Mouse (Mus musculus) spleen, postnatal 14 days (tissue): ENCODE measurements around the gene Gm39653.
A peak's percentile ranks its signal among the peaks of the same experiment; 100 is the strongest.
"Not testable (repeated sequence)": the region's sequence is repeated elsewhere in the genome, so short reads cannot be mapped to it uniquely, and the experiment has no call there.

Experiments
- DNase-seq, 2 experiments: peaks; one replicate each; pipeline ENCODE4 v3.0.0; 2021 to 2022; ENCODE audit warnings: low spot score in 2 of 2

Gene Gm39653

DNA sequence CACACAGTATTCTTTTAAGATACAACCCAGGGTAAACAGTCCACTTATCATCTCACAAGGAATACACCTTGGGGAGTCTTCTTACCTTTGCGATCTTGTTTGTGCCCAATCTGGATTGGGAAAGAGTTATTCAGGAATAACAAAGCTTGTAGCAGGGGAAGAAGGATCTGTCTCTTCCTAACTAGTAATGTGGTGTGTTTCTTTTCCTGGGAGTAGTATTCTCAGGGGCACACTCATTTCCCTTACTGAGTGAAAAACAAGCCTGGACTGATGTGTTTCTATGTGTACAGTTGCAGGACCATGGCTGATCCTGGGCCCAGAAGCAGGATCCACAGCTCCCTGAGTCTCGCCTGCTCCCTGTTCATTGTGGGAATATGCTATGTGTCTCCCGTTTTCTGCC, at the start of gene Gm39653:
Gene Gm39653 (plus strand): TSS at position 301 of the 400 bp plus-strand sequence.
- no peak for DNase-seq

DNA sequence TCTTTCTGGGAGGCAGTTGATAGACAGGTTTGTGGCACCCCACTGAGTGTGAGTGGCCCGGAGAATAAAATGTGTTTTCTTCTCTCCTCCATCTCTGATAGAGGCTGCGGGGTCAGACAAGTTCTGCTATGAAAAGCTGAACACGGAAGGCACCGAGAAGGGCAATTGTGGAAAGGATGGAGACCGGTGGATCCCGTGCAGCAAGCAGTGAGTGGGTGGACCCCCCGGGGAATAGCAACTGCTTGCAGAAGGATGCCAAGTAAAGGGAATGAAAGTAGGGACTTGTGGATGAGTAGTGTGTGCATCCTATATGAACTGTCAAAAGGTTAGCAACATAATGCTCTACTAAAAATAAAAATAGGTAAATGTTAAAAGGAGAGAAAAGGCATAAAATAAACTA, 49.3 kb upstream of the Gm39653 start:
- DNase-seq: no peak

DNA sequence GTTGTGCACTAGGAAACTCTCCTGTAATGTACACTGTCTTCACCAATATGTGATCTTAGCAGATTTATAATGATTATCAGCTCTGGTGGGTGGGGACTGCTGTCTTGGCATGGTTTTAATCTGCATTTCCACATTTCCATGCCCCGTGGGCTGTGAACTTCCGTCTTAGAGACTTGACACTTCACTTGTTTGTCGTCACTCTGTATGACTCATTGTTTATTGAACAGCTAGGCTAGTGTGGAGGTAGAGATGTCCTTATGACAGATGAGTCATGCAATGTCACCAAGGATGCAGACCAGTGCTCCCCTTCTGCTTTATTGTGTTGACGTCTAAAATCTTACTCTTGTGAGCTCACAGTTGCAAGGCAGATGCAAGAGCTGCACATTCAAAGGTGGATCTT, 48.7 kb upstream of the Gm39653 start:
- DNase-seq: no peak

DNA sequence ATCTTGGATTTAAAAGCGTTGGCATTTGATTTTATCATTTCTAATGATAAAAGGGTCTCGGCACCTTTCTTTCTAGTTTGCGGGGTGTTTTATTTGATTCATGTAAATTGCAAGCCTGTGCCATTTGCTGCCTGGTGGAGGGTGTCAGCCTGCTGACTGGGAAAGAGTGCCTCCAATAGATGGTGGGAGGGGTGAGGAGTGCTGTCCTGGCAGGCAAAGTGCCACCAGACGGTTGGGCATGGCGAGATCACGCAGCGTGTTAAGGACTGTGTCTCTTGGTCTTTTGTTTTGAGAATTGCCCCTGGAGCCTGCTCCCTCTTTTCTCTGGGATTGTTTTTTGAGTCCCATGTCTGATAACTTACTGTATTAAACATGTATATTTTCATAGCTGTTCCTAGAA, 43.5 kb upstream of the Gm39653 start:
- DNase-seq: no peak

DNA sequence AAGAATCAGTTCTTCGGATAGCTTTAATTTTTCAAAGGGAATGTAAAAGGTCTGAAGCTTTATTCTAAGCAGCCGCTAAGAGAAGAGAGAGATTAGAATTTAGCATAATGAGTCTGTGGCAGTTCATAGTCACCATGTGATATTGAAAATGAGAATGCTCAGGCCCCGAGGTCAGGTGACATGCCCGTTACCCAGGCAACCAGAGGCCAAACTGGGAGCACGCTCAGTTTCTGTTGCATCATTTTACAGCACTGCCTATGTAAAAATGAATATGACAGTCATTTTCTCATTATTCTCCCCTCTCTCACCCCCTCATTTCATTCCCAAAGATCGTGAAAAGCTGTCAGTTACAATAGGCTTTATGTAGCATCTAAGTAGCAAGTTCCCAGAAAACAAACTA, 42.3 kb upstream of the Gm39653 start:
- no peak for DNase-seq

DNA sequence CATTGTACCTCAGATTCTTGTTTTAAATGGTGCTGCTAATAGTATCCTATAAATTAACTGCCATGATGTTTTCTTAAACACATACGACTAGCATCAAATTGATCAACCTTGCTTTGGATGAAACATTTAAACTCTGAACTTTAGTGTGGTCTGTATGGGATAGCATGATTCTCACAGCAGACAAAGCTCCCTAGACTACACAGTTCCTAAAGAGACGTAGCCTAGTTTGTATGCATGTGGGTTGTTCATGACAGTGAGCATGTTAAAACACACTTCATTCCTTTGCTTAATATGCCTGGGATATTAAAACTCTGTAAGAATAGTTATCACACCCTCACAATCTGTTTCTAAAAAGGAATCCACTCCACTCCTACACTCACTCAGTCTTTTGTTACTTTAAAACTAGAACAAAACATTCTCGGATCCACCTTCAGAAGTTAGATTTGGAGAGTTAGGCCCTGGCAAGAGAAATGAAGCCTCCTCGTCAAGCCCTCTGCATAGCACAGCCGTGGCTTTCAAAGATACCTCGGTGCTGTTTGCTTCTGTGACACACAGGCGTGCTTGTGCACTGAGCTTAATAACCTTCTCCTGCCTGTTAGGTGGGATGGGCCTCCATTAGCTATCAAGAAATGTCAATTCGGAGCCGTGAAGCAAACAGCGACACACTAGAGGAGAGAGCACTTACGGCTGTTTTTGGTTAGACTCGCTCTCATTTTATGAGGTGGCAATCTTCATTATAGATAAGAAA, 41.7 kb upstream of the Gm39653 start:
- no peak for DNase-seq

DNA sequence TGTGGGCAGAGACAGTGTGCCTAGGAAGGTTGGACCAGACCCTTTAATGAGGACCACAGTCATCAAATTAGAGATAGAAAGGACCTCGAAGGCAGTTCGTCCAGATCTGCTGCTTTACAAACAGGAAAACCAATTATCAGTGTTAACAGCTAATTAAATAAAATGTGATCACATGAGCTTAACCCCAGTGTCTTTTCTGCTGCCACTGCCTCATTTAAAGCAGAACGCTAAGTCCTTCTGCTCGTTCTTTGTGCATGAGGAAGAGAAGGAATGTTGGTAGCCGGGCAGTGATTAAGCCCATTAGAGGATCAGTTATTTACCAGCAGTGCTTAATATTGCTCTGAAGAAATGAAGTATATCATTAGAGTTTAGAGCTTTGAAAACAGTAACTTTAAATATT, 39.0 kb upstream of the Gm39653 start:
- no peak for DNase-seq

DNA sequence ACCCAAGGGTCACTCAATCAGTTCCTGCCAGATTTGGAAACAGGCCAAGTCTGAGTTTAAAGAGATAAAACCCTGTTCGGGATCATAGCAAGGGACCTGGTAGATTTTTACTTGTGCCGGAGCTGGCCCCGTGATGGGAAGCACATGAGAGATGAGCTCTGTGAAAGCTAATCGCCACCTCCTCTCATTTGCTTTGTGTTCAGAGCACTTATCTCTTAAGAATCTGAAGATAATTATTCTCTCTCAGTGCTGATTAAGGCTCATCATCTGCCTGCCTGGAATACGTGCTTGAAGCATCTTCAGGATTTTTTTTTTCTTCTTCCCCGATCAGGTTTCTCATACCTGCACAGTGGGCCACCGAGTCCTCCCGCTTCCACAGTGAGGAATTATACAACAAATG, 36.6 kb upstream of the Gm39653 start:
- no peak for DNase-seq

DNA sequence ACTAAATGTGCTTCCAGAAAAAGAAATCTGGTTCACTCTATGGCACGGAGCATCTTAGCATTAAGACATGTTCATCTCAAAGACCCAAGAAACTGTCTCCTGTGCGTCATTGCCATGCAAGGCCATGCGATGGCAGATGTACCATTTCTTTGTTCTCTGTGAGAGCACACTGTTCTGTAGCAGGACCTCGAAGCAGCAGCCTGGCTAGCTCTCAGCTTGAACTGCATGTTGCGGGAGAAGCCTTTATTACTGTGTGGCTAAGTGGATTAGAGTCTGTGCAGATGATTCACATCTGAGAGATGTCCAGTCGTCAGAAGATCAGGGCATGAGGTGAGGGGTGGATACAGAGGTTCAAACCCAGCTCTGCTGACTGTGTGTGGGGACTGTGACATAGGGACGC, 28.9 kb upstream of the Gm39653 start:
- DNase-seq: no peak

DNA sequence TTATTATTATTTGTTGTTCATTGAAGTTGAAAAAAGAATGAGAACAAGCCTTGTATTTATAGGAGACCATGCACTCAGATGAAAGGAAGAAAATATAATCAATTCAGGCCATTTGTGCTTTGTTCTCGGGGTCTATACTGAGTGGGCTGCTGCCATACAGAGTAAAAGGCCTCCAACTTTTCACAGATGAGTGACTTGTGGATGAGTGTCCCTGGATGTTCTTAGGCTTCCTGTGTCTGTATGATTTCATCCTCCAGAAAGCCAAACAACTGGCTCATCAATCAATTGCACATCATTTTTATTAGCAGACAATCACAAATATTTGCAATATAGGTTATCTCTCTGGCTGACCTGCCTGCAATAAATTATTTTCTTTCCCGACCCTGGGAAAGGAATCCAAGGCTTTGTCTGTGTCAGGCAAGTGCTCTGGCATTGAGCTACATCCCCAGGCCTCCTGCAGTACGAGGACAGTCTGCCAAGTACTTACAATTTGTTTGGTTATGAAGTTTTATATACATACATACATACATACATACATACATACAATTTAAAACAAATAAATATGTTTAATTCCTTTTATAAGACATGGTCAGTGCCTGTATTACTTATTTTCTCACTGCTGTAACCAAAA, 11.8 kb upstream of the Gm39653 start:
- no peak for DNase-seq

DNA sequence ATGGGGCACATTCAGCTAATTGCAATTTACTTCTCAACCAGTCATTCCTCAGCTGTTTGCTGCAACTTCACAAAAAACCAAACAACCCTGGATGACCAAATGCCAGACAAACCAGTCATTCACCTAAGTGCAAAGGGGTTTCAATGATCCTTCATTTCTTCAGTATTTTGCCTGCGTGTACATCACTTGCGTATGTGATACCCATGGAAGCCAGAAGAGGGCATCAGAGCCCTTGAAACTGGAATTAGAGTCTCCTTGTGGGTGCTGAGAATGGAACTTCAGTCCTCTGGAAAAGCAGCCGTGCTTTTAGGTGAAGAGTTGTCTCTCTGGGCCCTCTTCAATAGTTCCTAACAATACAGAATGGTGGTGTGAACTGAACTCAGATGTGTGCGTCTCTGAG, 6.2 kb upstream of the Gm39653 start:
- no peak for DNase-seq

DNA sequence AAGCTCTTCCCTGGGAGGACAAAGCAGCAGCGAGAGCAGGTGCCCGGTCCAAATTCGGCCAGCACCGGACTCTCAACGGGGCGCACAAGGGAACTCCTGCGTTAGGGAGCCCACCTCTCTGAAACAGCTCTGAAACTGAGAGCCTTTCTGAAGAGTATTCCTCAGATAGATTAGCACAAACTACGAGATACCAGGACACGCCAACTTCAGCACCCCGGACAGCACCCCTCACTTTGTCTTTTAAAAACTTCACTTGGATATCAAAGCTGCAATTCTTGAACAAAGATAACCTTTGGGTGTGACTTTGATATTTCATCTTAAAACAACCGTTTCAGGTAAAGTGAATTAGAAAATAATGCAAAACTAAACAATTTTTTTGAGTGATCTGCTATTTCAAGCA, 1.2 kb upstream of the Gm39653 start:
- DNase-seq: no peak

DNA sequence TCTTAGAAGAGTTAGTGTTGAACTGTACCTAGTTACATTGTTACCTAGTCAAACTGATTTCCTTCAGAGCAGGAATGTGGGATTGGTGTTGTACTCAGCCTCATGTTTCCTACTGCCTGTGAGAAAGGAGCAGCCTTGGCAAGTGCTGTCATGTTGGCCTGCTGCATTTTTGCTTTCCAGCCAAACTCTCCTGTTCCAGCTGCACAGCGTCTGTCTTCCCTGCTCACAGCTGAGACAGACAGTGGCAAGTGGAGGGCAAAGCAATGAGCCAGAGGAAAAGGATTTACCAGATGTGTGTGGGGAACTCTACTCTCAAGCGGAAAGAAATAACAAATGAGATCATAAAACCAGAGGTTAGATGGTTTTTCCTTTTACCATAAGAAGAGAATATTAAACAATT, 12.4 kb downstream of the Gm39653 start:
- DNase-seq: no peak

DNA sequence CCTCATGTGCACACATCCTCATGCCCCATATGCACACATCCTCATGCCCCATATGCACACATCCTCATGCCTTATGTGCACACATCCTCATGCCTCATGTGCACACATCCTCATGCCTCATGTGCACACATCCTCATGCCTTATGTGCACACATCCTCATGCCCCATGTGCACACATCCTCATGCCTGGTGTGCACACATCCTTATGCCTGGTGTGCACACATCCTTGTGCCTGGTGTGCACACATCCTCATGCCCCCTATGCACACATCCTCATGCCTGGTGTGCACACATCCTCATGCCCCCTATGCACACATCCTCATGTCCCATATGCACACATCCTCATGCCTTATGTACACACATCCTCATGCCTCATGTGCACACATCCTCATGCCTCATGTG, 14.6 kb downstream of the Gm39653 start:
- not testable (repeated sequence) for DNase-seq

DNA sequence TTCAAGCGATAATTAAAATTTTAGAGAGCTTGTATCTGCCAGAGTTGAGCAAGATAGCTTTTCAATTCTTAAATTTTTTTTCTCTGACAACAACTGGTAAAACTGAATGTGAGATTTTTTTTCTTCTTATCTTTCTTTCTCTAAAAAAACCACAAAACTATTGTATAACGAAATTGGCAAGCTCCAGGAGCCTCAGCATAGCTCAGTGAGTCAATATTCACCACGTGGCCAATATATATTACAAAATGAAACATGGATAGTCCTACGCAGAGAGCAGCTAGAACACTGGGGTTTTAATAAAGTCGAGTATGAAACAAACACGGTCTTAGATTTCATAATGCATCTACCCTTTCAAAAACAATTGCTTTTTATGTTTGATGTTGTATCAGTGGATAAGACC, 24.2 kb downstream of the Gm39653 start:
- no peak for DNase-seq

DNA sequence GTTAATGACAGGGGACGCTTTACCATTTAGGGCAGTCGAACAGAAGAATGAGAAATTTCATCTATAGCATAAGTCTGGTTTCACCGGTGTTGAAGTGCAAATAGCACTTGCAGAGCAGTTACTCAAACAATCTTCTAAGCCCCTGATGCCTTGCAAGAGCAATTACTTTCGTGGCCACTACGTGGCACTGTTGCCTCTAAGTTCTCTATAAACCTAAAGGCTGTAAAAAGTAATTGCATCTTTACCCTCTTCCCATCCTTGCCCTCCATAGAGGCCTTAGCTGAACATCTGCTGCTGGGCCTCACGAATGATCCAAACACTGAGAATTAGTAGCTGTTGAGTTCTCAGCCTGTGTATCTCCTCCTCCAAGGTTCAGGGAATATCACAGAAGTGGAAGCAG, 42.2 kb downstream of the Gm39653 start:
- DNase-seq: peak in 1 of 2 experiments; percentile 21

DNA sequence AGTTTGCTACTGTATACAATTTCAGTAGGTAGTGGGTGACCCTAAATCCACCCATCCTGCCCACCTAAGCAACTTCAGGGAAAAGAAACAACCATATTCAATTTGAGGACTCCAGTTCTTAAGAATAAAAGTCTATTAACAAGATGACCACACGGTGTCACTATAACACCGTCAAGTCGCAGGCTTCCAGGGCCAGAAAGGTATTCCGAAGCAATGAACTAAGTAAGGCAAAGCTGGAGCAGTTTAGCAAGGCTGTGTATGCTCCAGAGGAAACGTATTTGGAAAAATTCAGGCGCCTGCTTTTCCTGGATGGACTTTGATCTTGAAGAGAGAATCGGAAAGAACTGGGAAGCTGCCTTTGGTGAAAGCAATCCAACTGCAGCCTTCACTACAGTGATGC, 43.8 kb downstream of the Gm39653 start:
- DNase-seq: no peak

DNA sequence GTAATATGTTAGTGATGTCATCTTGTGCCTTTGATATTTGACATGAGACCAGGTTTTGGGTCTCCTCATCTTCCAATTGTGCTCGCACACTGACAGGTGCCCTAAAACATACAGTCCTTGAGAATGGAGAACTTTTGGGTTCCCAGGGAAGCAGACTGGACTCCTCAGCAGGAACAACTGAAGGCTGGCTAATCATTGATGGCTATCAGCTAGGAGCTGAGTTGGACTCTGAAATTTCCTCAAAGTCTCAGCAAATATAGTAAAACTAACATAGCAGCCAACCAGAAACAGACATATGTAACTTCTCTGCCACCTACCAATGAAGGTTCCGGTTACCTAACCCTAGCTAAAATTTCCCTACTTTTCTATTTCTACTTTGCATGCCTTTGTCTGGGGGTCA, 50.3 kb downstream of the Gm39653 start:
- no peak for DNase-seq

DNA sequence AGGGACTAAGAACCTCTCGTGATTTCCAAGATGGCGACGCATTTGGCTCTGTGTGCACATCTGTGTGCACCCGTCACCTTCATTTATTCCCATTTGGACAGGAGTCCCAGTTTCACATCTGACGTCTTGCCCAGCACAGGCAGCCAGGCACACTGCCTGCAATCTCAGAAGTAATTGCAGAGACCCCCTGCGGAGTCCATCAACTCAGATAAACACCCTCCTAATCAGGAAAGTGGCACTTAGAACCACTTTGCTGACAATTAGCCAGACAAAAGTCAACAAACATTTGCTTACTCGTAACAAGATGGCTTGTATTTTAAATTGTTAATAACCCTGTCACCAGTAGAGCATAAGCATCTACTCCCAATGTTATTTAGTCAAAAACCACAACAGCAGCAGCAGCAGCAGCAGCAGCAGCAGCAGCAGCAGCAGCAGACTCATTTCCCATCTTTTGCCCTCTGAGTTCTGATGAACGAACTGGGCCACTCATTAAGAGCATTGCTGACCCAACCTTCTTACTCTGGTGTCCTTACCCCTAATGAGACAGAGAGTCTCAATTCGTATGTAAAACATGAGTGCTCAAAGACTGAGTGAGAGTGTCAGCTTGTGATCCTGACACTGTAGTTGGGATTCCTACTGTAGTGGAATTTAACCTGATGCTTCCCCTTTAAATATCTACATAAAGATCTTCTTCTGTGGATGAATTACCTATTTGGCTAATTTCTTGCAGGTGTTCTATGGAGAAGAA, 51.6 kb downstream of the Gm39653 start:
- DNase-seq: no peak

DNA sequence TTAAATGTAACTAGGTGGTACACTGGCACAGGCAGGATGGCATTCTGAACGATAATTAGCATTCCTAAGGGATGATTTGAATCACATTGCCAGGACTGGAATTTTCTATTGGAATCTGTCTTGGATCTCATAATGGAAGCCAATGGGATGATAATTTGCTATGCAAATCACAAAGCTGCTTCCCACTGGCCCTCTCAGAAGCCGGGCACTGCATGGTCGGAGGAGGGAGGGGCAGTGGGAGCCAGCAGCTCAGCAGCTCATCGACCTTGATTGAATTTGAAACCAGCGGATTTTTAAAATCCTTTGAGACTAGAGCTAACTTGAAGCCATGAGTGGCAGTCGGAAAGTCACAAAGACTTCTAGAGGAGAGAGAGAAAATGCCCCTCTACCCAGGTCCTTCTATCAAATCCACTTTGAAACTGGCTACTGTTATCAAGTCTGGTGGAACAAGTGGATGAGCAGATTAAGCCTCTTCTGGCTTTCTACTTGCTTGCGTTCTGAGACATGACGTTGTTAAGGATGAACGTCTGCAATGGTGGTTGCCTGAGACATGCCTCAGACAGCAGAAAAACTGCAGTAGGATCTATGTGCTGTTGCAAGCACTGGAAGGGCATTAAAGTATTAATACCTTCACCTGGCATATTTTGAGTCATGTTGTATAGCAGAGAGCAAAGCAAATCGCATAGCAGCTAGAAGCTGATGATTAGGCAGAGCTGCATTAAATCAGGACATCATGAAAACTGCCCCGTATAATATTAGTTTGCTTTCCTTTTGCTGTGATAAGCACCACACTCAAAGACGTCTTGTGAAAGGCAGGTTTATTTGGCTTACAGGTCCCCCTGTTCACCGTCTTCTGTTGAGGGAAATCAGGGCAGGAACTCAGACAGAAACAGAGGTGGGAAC, 52.4 kb downstream of the Gm39653 start:
- DNase-seq: no peak

DNA sequence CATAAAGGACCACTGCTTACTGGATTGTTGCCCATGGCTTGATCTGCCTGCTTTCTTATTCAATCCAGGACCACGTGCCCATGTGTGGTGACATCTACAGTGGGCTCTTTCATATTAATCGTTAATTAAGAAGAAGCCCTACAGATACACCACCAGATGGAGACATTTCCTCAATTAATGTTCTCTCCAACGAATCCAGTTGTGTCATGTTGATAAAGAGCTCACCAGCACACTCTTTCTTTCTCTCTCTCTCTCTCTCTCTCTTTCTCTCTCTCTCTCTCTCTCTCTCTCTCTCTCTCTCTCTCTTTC, 53.0 kb downstream of the Gm39653 start:
- no peak for DNase-seq
